Mouse (Mus musculus) duodenum, adult 2 months (tissue): ENCODE measurements around the gene Ndufa6. TPM values are rescaled to one million over a fixed set of nuclear protein-coding genes. Genes with fewer than 3 reads are reported as not detected.

ENCODE experiments used
- polyA plus RNA-seq: library from polyadenylated mRNA; depleted of rRNA; stranded (reverse); fragments of >200 nt; gene quantifications from 2 replicates; pipeline ENCODE4 v1.2.3, GENCODE M21; 2012; ENCODE audit warnings: low replicate concordance; rRNA removed

The Ndufa6 gene
- 166 and 221 TPM in 2 replicates for polyA plus RNA-seq

GRCm38 (mm10) chr15:82354126-82354945, at the start of gene Ndufa6:
Gene Ndufa6, minus strand, starts transcription at chr15:82354322.

GRCm38 (mm10) chr15:82393922-82394321, 39.8 kb upstream of the Ndufa6 start, which contains the start of gene Cyp2d11:
Gene Cyp2d11, minus strand, starts transcription at chr15:82394022.

GRCm38 (mm10) chr15:82379871-82380713, 26.0 kb upstream of the Ndufa6 start, which contains the start of gene Cyp2d22:
Gene Cyp2d22, minus strand, starts transcription at chr15:82380260.

GRCm38 (mm10) chr15:82338593-82339112, 15.5 kb downstream of the Ndufa6 start, which contains the start of the genes Naga, Pheta2 and Smdt1:
Gene Naga, minus strand, starts transcription at chr15:82338925.
Gene Pheta2, plus strand, starts transcription at chr15:82338942.
Gene Smdt1, plus strand, starts transcription at chr15:82338959.

Other genes with a start within 250 kb of the Ndufa6 start
- 6.0 and 14.3 TPM in 2 replicates for gene Ccdc134, start 226.4 kb downstream of the Ndufa6 start, polyA plus RNA-seq
- 145 and 243 TPM in 2 replicates for gene Srebf2, start 207.1 kb downstream of the Ndufa6 start, polyA plus RNA-seq
- 0.23 and 2.7 TPM in 2 replicates for gene Shisa8, start 141.5 kb downstream of the Ndufa6 start, polyA plus RNA-seq
- gene Tnfrsf13c, start 130.0 kb downstream of the Ndufa6 start, polyA plus RNA-seq = 1.4 and 7.1 TPM in 2 replicates
- gene Cenpm, start 109.6 kb downstream of the Ndufa6 start, polyA plus RNA-seq = 11.1 and 14.1 TPM in 2 replicates
- gene 1500009C09Rik, start 101.9 kb downstream of the Ndufa6 start, polyA plus RNA-seq = 0.14 and 0.22 TPM in 2 replicates
- 0.14 and 0.89 TPM in 2 replicates for gene Sept3, start 79.4 kb downstream of the Ndufa6 start, polyA plus RNA-seq
- gene Wbp2nl, start 55.4 kb downstream of the Ndufa6 start, polyA plus RNA-seq = not detected in 2 replicates
- gene Naga, start 15.4 kb downstream of the Ndufa6 start, polyA plus RNA-seq = 167 and 184 TPM in 2 replicates
- 0.23 and 0.47 TPM in 2 replicates for gene Pheta2, start 15.4 kb downstream of the Ndufa6 start, polyA plus RNA-seq
- 197 and 404 TPM in 2 replicates for gene Smdt1, start 15.4 kb downstream of the Ndufa6 start, polyA plus RNA-seq
- gene Cyp2d22, start 25.9 kb upstream of the Ndufa6 start, polyA plus RNA-seq = 39.8 and 90.5 TPM in 2 replicates
- gene Cyp2d11, start 39.7 kb upstream of the Ndufa6 start, polyA plus RNA-seq = not detected in 2 replicates
- 3.5 TPM in 1 of 2 replicates, not detected in the other for gene Cyp2d10, start 52.9 kb upstream of the Ndufa6 start, polyA plus RNA-seq
- 0.82 TPM in 1 of 2 replicates, not detected in the other for gene Cyp2d9, start 79.1 kb upstream of the Ndufa6 start, polyA plus RNA-seq
- gene Cyp2d12, start 200.8 kb upstream of the Ndufa6 start, polyA plus RNA-seq = not detected in 2 replicates